Mouse (Mus musculus) liver, postnatal 0 days (tissue): Measurements from ENCODE around the gene Lelp1.

Experiments
- CTCF ChIP-seq: sonication (generic); IDR thresholded peaks from 2 replicates; pipeline ENCODE4 v1.5.1; 2016; ENCODE audit warnings: antibody characterized with exemption, low read depth
- EP300 ChIP-seq: IDR thresholded peaks from 2 replicates; pipeline ENCODE4 v1.6.1; 2016; ENCODE audit warnings: antibody characterized with exemption, low read depth, mild to moderate bottlenecking

GRCm38 (mm10) chr3:92117930-92118329, 24.6 kb downstream of the Lelp1 start:
- TF ChIP-seq EP300 (no peak), CTCF (peak; percentile 40)
